ENCODE assay signal across 12 mouse cellular contexts in the genomic region with DNA sequence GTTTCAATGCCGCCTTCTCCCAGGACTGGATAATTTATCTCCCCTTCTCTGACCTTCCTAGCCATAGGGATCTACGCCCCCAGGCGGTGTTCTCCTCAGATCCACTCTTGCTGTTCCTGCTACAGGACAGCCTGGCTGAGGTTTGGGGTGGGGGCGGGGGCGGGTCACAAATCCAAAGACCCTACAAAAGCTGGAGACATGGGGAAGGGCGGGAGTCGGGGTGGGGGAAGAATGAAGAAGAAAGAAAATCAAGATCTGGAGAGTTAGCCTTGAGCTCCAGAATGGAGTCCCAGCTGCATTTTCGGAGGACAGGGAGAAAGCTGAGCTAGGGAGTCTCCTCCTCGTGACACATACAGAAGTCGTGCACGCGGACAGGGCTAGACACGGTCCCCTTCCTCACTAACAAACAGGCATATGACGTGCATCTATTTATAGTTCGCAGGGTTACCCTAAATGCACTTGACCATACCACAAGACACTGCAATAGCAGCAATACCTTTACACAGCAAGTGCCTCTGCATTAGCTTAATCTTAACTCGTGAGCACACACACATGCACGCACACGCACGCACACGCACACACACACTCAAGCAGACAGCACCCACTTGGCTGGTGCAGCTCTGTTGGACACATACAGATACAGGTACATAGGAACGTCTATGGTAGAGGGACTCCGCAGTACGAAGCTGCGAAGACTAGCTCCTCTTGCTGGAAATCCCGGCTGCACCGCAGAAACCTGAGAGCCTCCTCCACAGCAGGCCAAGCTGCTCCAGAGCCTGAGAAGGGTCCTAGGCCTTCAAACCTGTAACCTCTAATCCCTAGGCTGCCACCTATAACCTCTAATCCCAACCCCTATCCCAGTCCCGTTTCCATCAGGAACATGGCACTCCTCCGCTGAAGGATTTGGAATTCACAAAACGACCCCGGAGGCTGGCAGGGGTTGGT. TPM values are rescaled to one million over a fixed set of nuclear protein-coding genes. Genes with fewer than 3 reads are reported as not detected.
DNase-seq lines count a peak whose midpoint lies in the region; ATAC-seq lines count a peak whose summit lies in the region.
"Had no signal": no experiment of that assay in that cellular context is flagged by ENCODE, and none has a peak within 500 bp of the region (broad histone marks: within the 10 kb centered on the region; RNA-seq: fewer than 3 reads in every experiment).

No protein-coding gene starts in this region.

- ATAC-seq in CD4-positive, CD25-positive, alpha-beta regulatory T cell, adult 4 months = no peak
- no peak for ATAC-seq in midbrain, embryonic 15.5 days (replicated peaks)
- ATAC-seq in monocyte, adult 5-6 weeks (replicated peaks; ENCODE audit: insufficient number of reproducible peaks, low FRiP score, low TSS enrichment, poor library complexity, severe bottlenecking) = no peak

- peak overlapping the region; percentile 50 for H3K4me3 ChIP-seq in midbrain, embryonic 15.5 days
- H3K4me3 ChIP-seq: liver, embryonic 15.5 days had no signal

- peaks cover 54% of the 10 kb centered on the region for H3K27me3 ChIP-seq in midbrain, embryonic 15.5 days (replicated peaks)

- DNase-seq in CD4-positive, CD25-positive, alpha-beta regulatory T cell, adult 2 months (ENCODE audit: low read depth, low spot score) = peak; percentile 32
- DNase-seq in B cell, adult 2 months = peak; percentile 16 to 37
- DNase-seq in forelimb bud, embryonic 11.5 days (ENCODE audit: low read depth, low spot score) = peak; percentile 33
- no peak for DNase-seq in gastrocnemius, postnatal 4 days (ENCODE audit: low spot score in 2 of 2)
- no peak for DNase-seq in layer of hippocampus, adult 18-20 months (ENCODE audit: low spot score in 2 of 2)
- DNase-seq: gastrocnemius, postnatal 25 days; thymus, adult 18-20 months had no signal

- H3K36me3 ChIP-seq in midbrain, embryonic 15.5 days (replicated peaks) = no peaks in the 10 kb centered on the region
- H3K36me3 ChIP-seq: liver, embryonic 15.5 days had no signal

- H3K4me1 ChIP-seq in midbrain, embryonic 15.5 days = peaks cover 41% of the 10 kb centered on the region

- 2% methylated on average over 30 of the region's 30 CpGs for WGBS in midbrain, embryonic 15.5 days

- peak overlapping the region; percentile 59 for H3K9ac ChIP-seq in midbrain, embryonic 15.5 days
- H3K9ac ChIP-seq: liver, embryonic 15.5 days had no signal

- H3K9me3 ChIP-seq in midbrain, embryonic 15.5 days = no peaks in the 10 kb centered on the region
- H3K9me3 ChIP-seq: liver, embryonic 15.5 days had no signal

- peak overlapping the region; percentile 89 for H3K27ac ChIP-seq in midbrain, embryonic 15.5 days
- H3K27ac ChIP-seq: kidney, postnatal 0 days; liver, embryonic 15.5 days had no signal

- peak overlapping the region; percentile 51 for H3K4me2 ChIP-seq in midbrain, embryonic 15.5 days

RNA-seq across cellular contexts. Expression of a gene that starts 1.4 kb away (rescaled TPM):
- polyA plus RNA-seq in CD4-positive, CD25-positive, alpha-beta regulatory T cell, adult 4 months (2017; shearing (Covaris generic)) = not detected
- 9.8 and 10.5 TPM in 2 replicates for polyA plus RNA-seq in midbrain, embryonic 15.5 days (2015; fragmentation: Nextera tagmentation; extraction: Ambion mirVana)
- total RNA-seq in gastrocnemius, postnatal 4 days (2021) = not detected
- 10 to 100 TPM; 71.2 to 76.5 TPM for total RNA-seq in layer of hippocampus, adult 18-20 months (2021)
- not detected in 3 replicates for total RNA-seq in monocyte, adult 5-6 weeks (2017)
- total RNA-seq: gastrocnemius, postnatal 25 days had no signal
- polyA plus RNA-seq: kidney, postnatal 0 days; liver, embryonic 15.5 days had no signal

RNA-seq across cellular contexts. Expression of a gene that starts 12.7 kb away (rescaled TPM):
- polyA plus RNA-seq in CD4-positive, CD25-positive, alpha-beta regulatory T cell, adult 4 months (2017; shearing (Covaris generic)) = 1 to 10 TPM; 2.1 to 2.9 TPM
- polyA plus RNA-seq in midbrain, embryonic 15.5 days (2015; fragmentation: Nextera tagmentation; extraction: Ambion mirVana) = 11.7 and 12.8 TPM in 2 replicates
- 1 to 10 TPM; 7.3 to 9.0 TPM for total RNA-seq in gastrocnemius, postnatal 4 days (2021)
- 10 to 100 TPM; 10.3 to 12.7 TPM for total RNA-seq in layer of hippocampus, adult 18-20 months (2021)
- 22.5 to 30.7 TPM (median 30.6 TPM) in 3 replicates for total RNA-seq in monocyte, adult 5-6 weeks (2017)

RNA-seq across cellular contexts. Expression of a gene that starts 53.2 kb away (rescaled TPM):
- 100 to 1,000 TPM; 121 to 150 TPM for polyA plus RNA-seq in CD4-positive, CD25-positive, alpha-beta regulatory T cell, adult 4 months (2017; shearing (Covaris generic))
- polyA plus RNA-seq in midbrain, embryonic 15.5 days (2015; fragmentation: Nextera tagmentation; extraction: Ambion mirVana) = 21.0 and 23.4 TPM in 2 replicates
- 1 to 10 TPM; 8.3 to 9.1 TPM for total RNA-seq in gastrocnemius, postnatal 4 days (2021)
- 100 to 1,000 TPM; 141 to 144 TPM for total RNA-seq in layer of hippocampus, adult 18-20 months (2021)
- total RNA-seq in monocyte, adult 5-6 weeks (2017) = 16.0 to 28.4 TPM (median 16.3 TPM) in 3 replicates

Comparison
In these comparisons a context has a peak if more than half of its experiments do, and no peak if none do; other contexts are left out.
1. DNase-seq: peak in CD4-positive, CD25-positive, alpha-beta regulatory T cell, adult 2 months (single experiment), B cell, adult 2 months (2 of 2) and forelimb bud, embryonic 11.5 days (single experiment); none in gastrocnemius, postnatal 4 days (0 of 2) and layer of hippocampus, adult 18-20 months (0 of 2).
2. RNA of a gene that starts 1.4 kb away (total RNA-seq): 71.2 to 76.5 TPM in layer of hippocampus, adult 18-20 months; not detected in gastrocnemius, postnatal 4 days and not detected in monocyte, adult 5-6 weeks; every median in the first group is over 10 times any median in the second.